Mouse (Mus musculus) cerebellum, adult 2 months (tissue): Measurements from ENCODE around the gene Eya3. TPM values are rescaled to one million over a fixed set of nuclear protein-coding genes. Genes with fewer than 3 reads are reported as not detected.
A peak's percentile ranks its signal among the peaks of the same experiment; 100 is the strongest.

ENCODE experiments used
- DNase-seq, 2 experiments: peaks; one replicate each; pipeline ENCODE4 v3.0.0; 2021
- H3K27ac ChIP-seq: fragments of 200-500 bp; 2 replicates; pipeline ENCODE4 v1.5.1; 2012; ENCODE audit warnings: low read length, control low read depth, inconsistent platforms; ENCODE audit not compliant: insufficient read depth
- H3K27me3 ChIP-seq: fragments of 200-500 bp; 2 replicates; pipeline ENCODE4 v1.6.1; 2012; ENCODE audit warnings: inconsistent platforms, mild to moderate bottlenecking, low read length, moderate library complexity; ENCODE audit not compliant: control insufficient read depth, insufficient read depth
- H3K4me1 ChIP-seq: fragments of 200-500 bp; 2 replicates; pipeline ENCODE4 v1.6.1; 2011; ENCODE audit warnings: low read length; ENCODE audit not compliant: control insufficient read depth, insufficient read depth
- H3K4me3 ChIP-seq: fragments of 200-500 bp; replicated peaks from 2 replicates; pipeline ENCODE3; 2011; ENCODE audit warnings: mild to moderate bottlenecking, low read depth, low read length, control low read depth; ENCODE audit not compliant: insufficient read depth
- CTCF ChIP-seq: fragments of 200-500 bp; IDR thresholded peaks from 2 replicates; pipeline ENCODE4 v1.5.1; 2011; ENCODE audit warnings: low read depth, mild to moderate bottlenecking, control low read depth, low read length, moderate library complexity, borderline replicate concordance; ENCODE audit not compliant: insufficient read depth
- POLR2A ChIP-seq: fragments of 200-500 bp; IDR thresholded peaks from 2 replicates; pipeline ENCODE4 v1.6.1; 2011; ENCODE audit warnings: low read length, control low read depth, borderline replicate concordance; ENCODE audit not compliant: insufficient read depth
- WGBS: fragments of 180-500 bp; shearing (Covaris S2); methylation state at CpG from one replicate; pipeline ENCODE4 v1.1.7; 2018; 5-methylcytosine and 5-hydroxymethylcytosine counted together
- polyA plus RNA-seq: library from polyadenylated mRNA; depleted of rRNA; stranded (reverse); fragments of >200 nt; gene quantifications from 2 replicates; pipeline ENCODE4 v1.2.3, GENCODE M21; 2012

Gene Eya3
- polyA plus RNA-seq, 1 experiment: 25.1 TPM

GRCm38 (mm10) chr4:132621287-132622068 is 17.3 kb upstream of the Eya3 start:
- Histone ChIP-seq H3K27ac (no peak overlapping the region), H3K4me3 (no peak overlapping the region), H3K4me1 (no peaks in the 10 kb centered on the region), H3K27me3 (no peaks in the 10 kb centered on the region)
- TF ChIP-seq POLR2A (no peak), CTCF (no peak)
- WGBS: 67% methylated on average over 7 of the region's 7 CpGs
- DNase-seq: no peak

GRCm38 (mm10) chr4:132624034-132624657 is 14.6 kb upstream of the Eya3 start:
- Histone ChIP-seq H3K4me3 (no peak overlapping the region), H3K27me3 (no peaks in the 10 kb centered on the region), H3K27ac (no peak overlapping the region), H3K4me1 (no peaks in the 10 kb centered on the region)
- DNase-seq: no peak
- 83% methylated on average over 5 of the region's 5 CpGs for WGBS
- no peak for TF ChIP-seq POLR2A
- no peak for TF ChIP-seq CTCF

- H3K27ac ChIP-seq: no peak overlapping the region
- H3K27me3 ChIP-seq: no peaks in the 10 kb centered on the region
- DNase-seq: no peak
- H3K4me1 ChIP-seq: no peaks in the 10 kb centered on the region
- WGBS: 1% methylated on average over 2 of the region's 2 CpGs
- TF ChIP-seq POLR2A (no peak), CTCF (no peak)
- no peak overlapping the region for H3K4me3 ChIP-seq
These were observed 10.0 kb upstream of the Eya3 start for GRCm38 (mm10) chr4:132628830-132629229.

- WGBS: 87% methylated on average over 2 of the region's 2 CpGs
- TF ChIP-seq CTCF (no peak), POLR2A (no peak)
- DNase-seq: no peak
- Histone ChIP-seq H3K27ac (no peak overlapping the region), H3K4me1 (no peaks in the 10 kb centered on the region), H3K27me3 (no peaks in the 10 kb centered on the region), H3K4me3 (no peak overlapping the region)
These were observed 2.8 kb upstream of the Eya3 start for GRCm38 (mm10) chr4:132635971-132636370.

- WGBS: 18% methylated on average over 4 of the region's 4 CpGs
- TF ChIP-seq CTCF (peak; percentile 57; the same call in 1 of the 2 replicates), POLR2A (no peak)
- Histone ChIP-seq H3K27me3 (no peaks in the 10 kb centered on the region), H3K4me3 (no peak overlapping the region), H3K27ac (no peak overlapping the region), H3K4me1 (no peaks in the 10 kb centered on the region)
- peak in 1 of 2 experiments; percentile 14 for DNase-seq
These were observed 2.2 kb upstream of the Eya3 start for GRCm38 (mm10) chr4:132636554-132636953.

- H3K27ac ChIP-seq: no peak overlapping the region
- no peaks in the 10 kb centered on the region for H3K27me3 ChIP-seq
- TF ChIP-seq CTCF (no peak), POLR2A (no peak)
- peak overlapping the region; percentile 80 for H3K4me3 ChIP-seq
- H3K4me1 ChIP-seq: no peaks in the 10 kb centered on the region
- under 1% methylated on average over 35 of the region's 35 CpGs for WGBS
- no peak for DNase-seq
These were observed 465 bp downstream of the Eya3 start for GRCm38 (mm10) chr4:132639191-132639713.

- 78% methylated on average over 7 of the region's 7 CpGs for WGBS
- TF ChIP-seq POLR2A (no peak), CTCF (no peak)
- Histone ChIP-seq H3K4me3 (no peak overlapping the region), H3K27ac (no peak overlapping the region), H3K4me1 (no peaks in the 10 kb centered on the region), H3K27me3 (no peaks in the 10 kb centered on the region)
- DNase-seq: no peak
These were observed 8.7 kb downstream of the Eya3 start for GRCm38 (mm10) chr4:132647439-132647838.
